Mouse (Mus musculus) adrenal gland, adult 2 months (tissue): Measurements from ENCODE around the gene Specc1. TPM values are rescaled to one million over a fixed set of nuclear protein-coding genes. Genes with fewer than 3 reads are reported as not detected.

Source experiments
- DNase-seq: peaks from one replicate; pipeline ENCODE4 v3.0.0; 2021
- polyA plus RNA-seq: library from polyadenylated mRNA; depleted of rRNA; stranded (reverse); fragments of >200 nt; gene quantifications from 2 replicates; pipeline ENCODE4 v1.2.3, GENCODE M21; 2012
- total RNA-seq, 2 experiments: library from RNA; stranded (reverse); gene quantifications; 2 replicates each; pipeline ENCODE4 v1.2.3; 2021

The Specc1 gene
- total and polyA plus RNA-seq, 3 experiments: 3.1 to 8.4 (median 6.7) TPM

DNA sequence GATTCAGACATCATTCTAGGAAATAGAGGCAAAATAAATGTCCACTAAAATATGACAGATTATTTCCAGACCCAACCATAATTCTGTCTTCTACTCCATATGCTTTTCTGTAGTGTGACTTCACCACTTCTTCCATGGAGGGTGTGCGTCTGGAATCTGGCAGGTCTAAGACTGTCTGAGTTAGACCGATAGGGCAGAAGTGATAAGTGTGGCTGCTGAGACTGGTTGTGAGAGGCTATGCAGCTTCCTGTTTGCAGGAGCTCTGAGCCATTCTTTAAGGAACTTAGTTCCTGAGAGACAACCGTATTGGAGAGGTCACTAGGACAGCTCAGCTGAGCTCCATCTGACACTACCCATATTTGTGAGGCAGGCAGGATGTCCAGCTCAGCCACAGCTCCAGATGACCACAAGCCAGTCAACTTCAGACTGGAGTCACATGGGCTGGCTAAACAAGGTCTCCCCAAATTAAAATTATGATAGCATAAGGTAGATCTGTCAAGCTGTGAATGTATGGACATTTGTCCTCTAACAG is 146.9 kb downstream of the Specc1 start:
- DNase-seq: no peak

DNA sequence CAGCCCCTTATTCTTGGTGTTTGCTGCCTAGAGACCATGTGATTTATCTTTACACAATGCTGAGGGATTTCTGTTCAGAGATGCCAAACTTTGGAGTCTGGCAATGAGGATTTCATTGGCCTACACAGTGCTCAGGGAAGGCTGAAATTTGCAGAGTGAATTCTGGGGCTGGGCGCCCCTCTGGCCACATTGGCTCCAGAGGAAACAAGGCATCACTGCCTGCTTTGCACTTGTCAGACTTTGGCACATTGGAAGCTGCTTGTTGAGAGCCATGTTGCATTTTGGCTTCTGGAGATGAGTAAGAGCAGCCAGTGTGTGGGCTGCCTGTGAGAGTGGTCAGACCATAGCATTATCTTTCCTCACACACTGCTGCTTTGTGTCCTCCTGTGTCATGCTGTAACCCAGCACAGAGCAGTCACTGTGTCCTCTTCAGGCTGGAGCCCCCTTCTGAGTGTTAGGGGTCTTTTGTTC is 149.9 kb downstream of the Specc1 start:
- DNase-seq: no peak

- DNase-seq: no peak
Observed at GRCm38 (mm10) chr11:62107272-62107836, 150.8 kb downstream of the Specc1 start.

GRCm38 (mm10) chr11:62118561-62118960 is 162.0 kb downstream of the Specc1 start:
- no peak for DNase-seq

GRCm38 (mm10) chr11:62119871-62120270 is 163.3 kb downstream of the Specc1 start:
- peak; percentile 26 for DNase-seq

- DNase-seq: no peak
Observed at GRCm38 (mm10) chr11:62121365-62121764, 164.8 kb downstream of the Specc1 start.

GRCm38 (mm10) chr11:62127692-62128091 is 171.1 kb downstream of the Specc1 start:
- DNase-seq: peak; percentile 78

GRCm38 (mm10) chr11:62128197-62128596 is 171.6 kb downstream of the Specc1 start:
- DNase-seq: no peak

DNA sequence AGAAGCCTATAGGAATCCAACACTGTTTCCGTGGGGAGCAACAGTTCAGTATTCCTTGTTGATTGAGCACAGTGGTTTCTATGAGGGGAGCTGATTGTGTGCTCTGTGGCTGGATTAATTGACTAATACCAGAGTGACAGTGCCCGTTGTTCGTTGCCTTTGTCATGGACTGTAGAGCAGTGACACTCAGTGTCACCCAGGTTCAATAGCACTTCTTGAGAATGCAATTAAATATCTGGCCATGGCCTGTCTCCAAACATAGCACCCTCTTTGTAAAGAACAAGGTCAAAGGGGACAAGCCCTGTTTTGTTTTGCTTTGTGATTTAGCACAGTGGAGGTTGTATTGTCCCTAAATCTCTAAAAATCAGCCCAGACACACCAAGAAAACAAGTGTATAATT is 173.6 kb downstream of the Specc1 start:
- no peak for DNase-seq

- DNase-seq: no peak
Observed at GRCm38 (mm10) chr11:62130685-62131295, 174.2 kb downstream of the Specc1 start.

- no peak for DNase-seq
Observed at GRCm38 (mm10) chr11:62131601-62132000, 175.0 kb downstream of the Specc1 start.

GRCm38 (mm10) chr11:62134191-62134590 is 177.6 kb downstream of the Specc1 start:
- DNase-seq: no peak

GRCm38 (mm10) chr11:62145216-62146110 is 188.9 kb downstream of the Specc1 start:
- DNase-seq: peak; percentile 41

DNA sequence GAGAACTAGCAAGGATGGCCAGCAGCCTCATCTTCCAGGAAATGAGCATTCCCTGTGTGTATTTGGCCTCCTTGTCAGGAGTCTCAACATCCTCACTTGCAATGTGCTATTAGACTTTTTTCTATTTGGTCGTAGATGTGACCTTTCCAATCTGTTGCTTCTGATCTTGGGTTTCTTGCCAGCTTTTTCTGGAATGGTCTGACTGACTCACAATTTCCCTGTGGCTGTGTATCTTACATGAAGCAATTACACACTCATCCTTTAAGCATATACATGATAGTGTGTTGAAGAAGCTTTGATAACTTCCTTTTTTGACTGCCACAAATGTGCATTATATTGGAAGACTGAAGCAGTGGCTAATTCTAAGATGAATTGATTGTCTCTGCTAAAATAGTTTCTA is 190.1 kb downstream of the Specc1 start:
- peak; percentile 64 for DNase-seq

- peak; percentile 47 for DNase-seq
Observed at GRCm38 (mm10) chr11:62148026-62148425, 191.5 kb downstream of the Specc1 start.

DNA sequence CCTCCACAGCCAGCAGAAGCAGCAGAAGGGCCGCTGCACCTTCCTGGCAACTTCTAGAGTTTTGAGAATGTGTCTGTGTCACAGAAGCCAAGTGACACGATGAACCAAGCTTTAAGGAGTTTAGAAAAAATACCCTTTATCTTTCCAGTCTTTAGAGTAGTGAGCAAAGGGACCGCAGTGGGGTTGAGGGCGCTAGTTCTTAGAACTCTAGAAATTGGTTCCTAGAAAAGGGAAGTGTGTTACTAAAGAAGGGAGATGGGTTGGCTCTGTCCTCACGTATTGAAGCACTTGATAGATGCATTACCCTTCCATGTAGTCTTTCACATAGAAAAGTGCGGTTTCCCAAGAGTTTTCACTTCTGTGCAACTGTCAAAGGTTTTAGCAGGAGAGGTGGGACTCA is 191.9 kb downstream of the Specc1 start:
- no peak for DNase-seq

- no peak for DNase-seq
Observed at GRCm38 (mm10) chr11:62153057-62153456, 196.5 kb downstream of the Specc1 start.

- no peak for DNase-seq
Observed at GRCm38 (mm10) chr11:62159803-62160202, 203.2 kb downstream of the Specc1 start.

DNA sequence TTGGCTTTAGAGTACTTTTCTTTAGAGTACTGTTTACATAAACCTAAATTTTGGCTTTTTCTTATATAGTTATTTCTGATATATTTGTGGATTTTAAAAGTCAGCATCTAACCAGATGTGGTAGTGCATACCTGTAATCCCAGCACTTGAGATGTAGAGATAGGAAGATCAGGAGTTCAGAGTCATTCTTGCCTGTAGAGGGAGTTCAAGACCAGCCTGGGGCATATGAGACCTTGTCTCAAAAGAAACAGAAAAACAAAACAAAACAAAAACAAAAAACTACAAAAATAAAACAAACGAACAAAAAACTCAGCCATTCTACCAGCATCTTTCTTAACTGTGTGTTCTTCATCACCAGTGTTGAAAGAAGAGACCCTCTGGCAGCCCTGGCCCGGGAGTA is 204.9 kb downstream of the Specc1 start:
- no peak for DNase-seq

DNA sequence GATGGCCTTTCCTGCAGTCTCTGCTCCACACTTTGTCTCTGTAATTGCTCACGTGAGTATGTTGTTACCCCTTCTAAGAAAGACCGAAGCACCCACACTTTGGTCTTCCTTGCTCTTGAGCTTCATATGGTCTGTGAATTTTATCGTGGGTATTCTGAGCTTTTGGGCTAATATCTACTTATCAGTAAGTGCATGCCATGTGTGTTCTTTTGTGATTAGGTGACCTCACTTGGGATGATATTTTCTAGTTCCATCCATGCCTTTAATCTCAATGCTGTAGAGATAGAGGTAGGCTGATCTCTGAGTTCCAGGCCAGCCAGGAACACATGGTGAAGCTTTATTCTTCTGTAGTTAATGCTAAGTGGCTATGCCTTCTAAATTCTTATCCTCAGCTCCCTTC is 207.8 kb downstream of the Specc1 start:
- no peak for DNase-seq

- no peak for DNase-seq
Observed at GRCm38 (mm10) chr11:62166503-62166902, 209.9 kb downstream of the Specc1 start.

GRCm38 (mm10) chr11:62168146-62168545 is 211.6 kb downstream of the Specc1 start:
- DNase-seq: no peak
